Mouse (Mus musculus): ENCODE data around the gene Emc8. TPM values are rescaled to one million over a fixed set of nuclear protein-coding genes. Genes with fewer than 3 reads are reported as not detected.
"Not testable (repeated sequence)": the region's sequence is repeated elsewhere in the genome, so short reads cannot be mapped to it uniquely, and the experiment has no call there.

Emc8 gene
- total RNA-seq, 2 experiments from 2014 or later, result 45.6 to 46.9 TPM

- peak; percentile 53 for DNase-seq (ENCODE audit: low spot score)
- intact Hi-C loops (cut with DNase I), result no loop called here
Measured at GRCm38 (mm10) chr8:120686051-120686450, 17.7 kb upstream of the Emc8 start.

DNA sequence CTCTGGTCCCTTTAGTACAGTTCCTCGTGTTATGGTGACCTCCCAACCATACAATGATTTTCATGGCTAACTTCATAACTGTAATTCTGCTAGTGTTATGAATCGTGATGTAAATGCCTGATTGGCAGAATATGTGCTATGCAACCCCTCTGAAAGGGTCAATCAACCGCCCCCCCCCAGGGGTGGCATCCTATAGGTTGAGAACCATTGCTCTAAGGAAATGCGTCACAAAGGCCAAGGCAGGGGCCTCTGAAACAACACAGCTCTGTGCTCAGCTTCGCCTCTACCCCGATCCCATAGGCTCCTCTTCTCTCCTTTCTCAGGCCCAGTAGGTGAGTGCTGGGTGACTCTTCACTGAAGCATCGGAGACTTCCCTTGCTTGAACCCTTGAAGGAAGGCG is 17.2 kb upstream of the Emc8 start:
- intact Hi-C loops (cut with DNase I), result no loop called here
- DNase-seq (ENCODE audit: low spot score), result no peak

DNA sequence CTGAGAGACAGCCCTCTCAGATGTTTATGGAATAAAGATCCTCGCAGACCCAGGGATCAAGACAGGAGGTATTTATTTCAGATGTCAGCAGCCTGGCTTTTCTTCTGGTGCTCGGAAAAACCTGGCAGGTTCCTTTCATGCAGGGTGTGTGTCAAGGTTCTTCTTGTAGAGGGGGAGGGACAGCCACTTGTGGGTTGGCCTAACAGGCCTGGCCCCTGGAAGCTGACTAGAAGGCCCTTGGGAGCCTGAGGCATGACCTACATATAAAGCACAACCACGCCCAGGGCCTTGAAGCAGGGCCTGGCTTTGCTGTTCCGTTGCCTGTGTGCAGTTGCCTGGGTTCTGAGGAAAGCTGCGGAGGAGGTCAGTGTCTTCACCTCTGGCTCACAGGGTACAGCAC is 16.7 kb upstream of the Emc8 start:
- intact Hi-C loops (cut with DNase I), result no loop called here

DNA sequence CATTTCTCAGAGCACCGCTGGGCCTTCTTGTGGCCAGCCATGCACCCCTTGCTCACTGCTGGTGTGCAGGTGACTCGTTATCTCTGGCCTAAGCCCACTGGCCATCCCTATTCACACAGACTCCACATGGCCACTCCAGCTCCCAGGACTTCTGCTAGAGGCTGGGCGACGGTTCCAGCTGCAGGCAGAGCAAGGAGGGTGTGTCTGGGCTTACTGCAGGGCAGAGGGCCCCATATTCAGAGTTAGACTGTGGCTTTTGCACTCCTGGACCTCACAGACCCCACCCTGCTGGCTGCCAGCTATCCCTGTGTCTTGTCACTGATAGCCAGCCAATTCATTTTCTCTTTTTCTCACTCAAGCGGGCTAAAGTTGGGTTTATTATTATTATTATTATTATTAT is 15.7 kb upstream of the Emc8 start:
- intact Hi-C loops (cut with DNase I), result loop anchor here (5.0 kb wide), 1 partner anchor 408 kb away; no protein-coding TSS in a partner anchor

More for the DNA sequence above, 16.7 kb upstream of the Emc8 start:
- peak; percentile 40 for DNase-seq (ENCODE audit: low spot score)

GRCm38 (mm10) chr8:120683602-120684001 is 15.2 kb upstream of the Emc8 start:
- DNase-seq (ENCODE audit: low spot score), result peak; percentile 41
- intact Hi-C loops (cut with DNase I), result loop anchor here (5.0 kb wide), 1 partner anchor 409 kb away; no protein-coding TSS in a partner anchor

More for the DNA sequence above, 15.7 kb upstream of the Emc8 start:
- DNase-seq (ENCODE audit: low spot score), result no peak

DNA sequence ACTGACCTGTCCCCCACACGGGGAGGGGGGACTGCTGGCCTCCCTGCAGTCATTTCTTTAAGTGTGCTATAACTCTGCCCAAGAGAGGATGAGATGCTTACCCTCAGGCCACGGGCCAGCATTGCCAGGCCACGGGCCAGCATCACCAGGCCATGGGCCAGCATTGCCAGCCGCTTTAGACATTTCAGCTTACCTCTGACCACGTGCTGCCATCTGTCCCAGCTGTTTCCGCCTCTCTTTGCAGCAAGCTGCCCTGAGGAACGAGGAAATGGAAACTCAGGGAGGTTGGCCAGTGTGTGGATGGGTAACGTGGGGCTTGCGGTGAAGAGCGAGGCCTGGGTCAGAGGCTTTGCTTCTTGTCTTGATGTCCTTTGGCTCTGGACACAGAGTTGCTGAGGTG is 12.7 kb upstream of the Emc8 start:
- no peak for DNase-seq (ENCODE audit: low spot score)
- intact Hi-C loops (cut with DNase I), result loop anchor here (2.0 to 5.0 kb wide), 2 partner anchors 56 to 411 kb away; partner anchors contain the start of gene Irf8

DNA sequence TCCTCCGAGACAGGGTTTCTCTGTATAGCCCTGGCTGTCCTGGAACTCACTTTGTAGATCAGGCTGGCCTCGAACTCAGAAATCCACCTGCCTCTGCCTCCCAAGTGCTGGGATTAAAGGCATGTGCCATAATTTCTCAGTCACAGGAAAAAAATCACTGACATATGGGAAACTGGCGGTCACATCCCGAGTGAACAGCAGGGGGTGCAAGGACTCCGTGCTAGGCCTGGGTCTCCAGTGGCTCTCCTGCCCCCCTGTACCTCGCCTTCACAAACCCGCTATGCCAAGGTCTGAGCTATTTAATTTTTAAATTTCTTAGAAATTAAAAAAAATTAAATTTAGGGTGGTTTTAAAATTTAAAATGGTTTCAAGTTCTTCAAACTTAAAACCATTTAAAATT is 12.0 kb upstream of the Emc8 start:
- not testable (repeated sequence) for DNase-seq (ENCODE audit: low spot score)
- intact Hi-C loops (cut with DNase I), result loop anchor here (1.0 to 5.0 kb wide), 3 partner anchors 56 to 412 kb away; partner anchors contain the start of gene Irf8

- intact Hi-C loops (cut with DNase I), result loop anchor here (1.0 to 5.0 kb wide), 3 partner anchors 57 to 412 kb away; partner anchors contain the start of gene Irf8
- DNase-seq (ENCODE audit: low spot score), result no peak
Measured at GRCm38 (mm10) chr8:120679629-120680387, 11.4 kb upstream of the Emc8 start.

- peak; percentile 68 for DNase-seq (ENCODE audit: low spot score)
- intact Hi-C loops (cut with DNase I), result no loop called here
Measured at GRCm38 (mm10) chr8:120678447-120678846, 10.1 kb upstream of the Emc8 start.

- intact Hi-C loops (cut with DNase I), result no loop called here
- no peak for DNase-seq (ENCODE audit: low spot score)
Measured at GRCm38 (mm10) chr8:120675718-120676117, 7.3 kb upstream of the Emc8 start.

DNA sequence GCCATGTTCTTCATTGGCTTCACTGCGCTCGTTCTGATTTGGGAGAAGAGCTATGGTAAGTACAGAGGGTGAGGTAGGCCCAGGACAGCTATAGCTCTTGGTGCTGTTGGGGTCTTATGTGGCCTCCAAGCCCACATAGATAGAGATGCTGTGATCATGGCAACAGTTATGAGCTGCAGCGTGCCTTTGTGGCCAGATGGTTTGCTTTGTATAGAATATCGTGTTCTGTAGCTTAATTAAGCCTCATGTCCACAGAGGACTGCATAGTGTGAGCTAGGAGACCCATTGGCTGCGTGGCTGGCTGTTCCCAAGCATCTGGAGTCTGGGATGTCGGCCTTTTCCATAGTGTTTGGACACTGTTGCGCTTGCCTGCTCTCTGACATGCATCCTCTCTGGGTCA is 4.9 kb upstream of the Emc8 start:
- intact Hi-C loops (cut with DNase I), result no loop called here

DNA sequence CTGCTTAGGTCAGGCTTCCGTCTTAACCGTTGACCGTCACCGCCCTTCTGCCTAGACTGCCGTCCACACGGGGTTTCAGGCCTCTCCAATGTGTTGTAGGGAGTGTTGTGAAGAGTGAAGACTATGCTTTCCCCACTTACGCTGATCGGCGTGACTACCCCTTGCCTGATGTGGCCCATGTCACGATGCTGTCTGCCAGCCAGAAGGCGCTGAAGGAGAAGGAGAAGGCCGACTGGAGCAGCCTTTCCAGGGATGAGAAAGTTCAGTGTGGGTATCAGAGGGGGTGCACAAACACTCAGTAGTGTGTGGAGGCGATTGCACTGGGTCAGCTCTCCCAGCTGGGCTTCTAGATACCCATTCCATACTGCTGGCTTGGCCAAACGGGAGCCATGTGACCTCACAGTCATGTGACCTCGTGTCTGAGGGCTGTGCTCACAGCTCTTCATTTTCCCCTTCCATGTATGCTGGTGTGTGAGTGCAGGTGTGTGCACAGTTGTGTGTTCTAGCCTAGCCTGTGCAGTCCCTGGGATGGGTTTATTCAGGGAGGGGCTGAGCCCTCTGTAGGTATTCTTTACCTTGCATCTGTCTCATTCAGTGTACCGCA is 4.4 kb upstream of the Emc8 start:
- intact Hi-C loops (cut with DNase I), result no loop called here
- DNase-seq (ENCODE audit: low spot score), result no peak

More for the DNA sequence above, 4.9 kb upstream of the Emc8 start:
- DNase-seq (ENCODE audit: low spot score), result no peak

DNA sequence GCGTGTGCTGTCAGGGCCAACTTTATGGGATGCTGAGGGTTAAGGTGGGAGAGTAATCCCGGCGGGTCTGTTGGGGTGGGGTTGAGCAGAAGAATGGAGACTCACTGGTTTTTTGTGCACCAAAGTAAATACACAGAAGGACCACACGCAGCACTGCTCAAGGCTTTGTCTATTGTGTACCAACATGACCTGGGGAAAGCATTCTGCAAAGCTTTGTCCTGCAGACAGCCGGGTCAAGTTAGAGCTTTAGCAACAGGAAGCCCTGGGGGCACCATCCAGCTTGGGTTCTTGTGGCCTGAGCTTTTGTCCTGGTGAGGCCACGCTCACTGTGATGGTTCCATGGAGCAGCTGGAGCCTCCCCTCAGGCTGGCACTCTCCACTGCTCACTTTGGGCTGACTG is 3.4 kb upstream of the Emc8 start:
- intact Hi-C loops (cut with DNase I), result no loop called here
- DNase-seq (ENCODE audit: low spot score), result no peak

DNA sequence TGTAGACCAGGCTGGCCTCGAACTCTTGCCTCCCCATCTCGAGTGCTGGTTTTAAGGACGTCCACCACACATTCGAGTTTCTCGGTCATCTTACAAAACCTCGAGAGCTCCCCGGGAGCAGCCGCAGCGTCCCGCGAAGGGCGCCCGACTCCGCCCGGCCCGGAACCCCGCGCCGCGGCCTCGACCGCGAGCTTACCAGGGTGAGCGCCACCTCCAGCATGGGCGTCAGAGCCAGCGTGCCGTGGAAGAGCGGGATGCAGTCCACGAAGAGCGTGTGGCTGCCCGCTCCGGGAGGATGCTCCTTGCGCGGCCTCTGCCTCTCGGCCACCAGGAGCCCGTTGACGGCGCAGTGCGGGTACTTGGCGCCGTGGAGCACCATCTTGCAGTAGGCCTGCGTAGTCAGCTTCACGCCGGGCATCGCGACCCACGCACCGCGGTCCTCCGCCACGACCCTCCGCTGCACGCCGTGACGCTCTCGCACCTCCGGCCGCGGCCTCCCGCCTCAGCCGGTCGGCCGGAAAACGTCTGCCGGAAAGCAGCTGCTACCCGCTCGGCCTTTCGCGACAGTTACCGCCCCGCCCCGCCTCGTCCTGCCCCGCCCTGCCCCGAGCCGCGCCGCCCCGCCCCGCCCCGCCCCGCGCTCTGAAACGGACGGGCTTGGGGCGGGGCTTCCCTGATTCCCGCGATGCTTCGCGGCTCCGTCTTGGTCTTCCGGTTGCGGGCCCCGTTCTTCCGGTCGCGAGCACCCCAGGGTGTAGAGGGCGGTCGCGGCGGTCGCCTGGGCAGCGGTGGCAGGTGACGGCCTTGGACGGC is 606 bp downstream of the Emc8 start, which contains the start of the genes Gm27021 and Cox4i1:
TSS of gene Gm27021 (minus strand) at position 519 of the 813 bp plus-strand sequence.
TSS of gene Cox4i1 (plus strand) at position 662 of the 813 bp plus-strand sequence.
- peak; percentile 80 for DNase-seq (ENCODE audit: low spot score)
- intact Hi-C loops (cut with DNase I), result no loop called here

- intact Hi-C loops (cut with DNase I), result no loop called here
- DNase-seq (ENCODE audit: low spot score), result no peak
Measured at GRCm38 (mm10) chr8:120666807-120667470, 1.4 kb downstream of the Emc8 start.

- intact Hi-C loops (cut with DNase I), result no loop called here
- DNase-seq (ENCODE audit: low spot score), result no peak
Measured at GRCm38 (mm10) chr8:120665726-120666455, 2.5 kb downstream of the Emc8 start.

- no peak for DNase-seq (ENCODE audit: low spot score)
- intact Hi-C loops (cut with DNase I), result no loop called here
Measured at GRCm38 (mm10) chr8:120664566-120664965, 3.8 kb downstream of the Emc8 start.

DNA sequence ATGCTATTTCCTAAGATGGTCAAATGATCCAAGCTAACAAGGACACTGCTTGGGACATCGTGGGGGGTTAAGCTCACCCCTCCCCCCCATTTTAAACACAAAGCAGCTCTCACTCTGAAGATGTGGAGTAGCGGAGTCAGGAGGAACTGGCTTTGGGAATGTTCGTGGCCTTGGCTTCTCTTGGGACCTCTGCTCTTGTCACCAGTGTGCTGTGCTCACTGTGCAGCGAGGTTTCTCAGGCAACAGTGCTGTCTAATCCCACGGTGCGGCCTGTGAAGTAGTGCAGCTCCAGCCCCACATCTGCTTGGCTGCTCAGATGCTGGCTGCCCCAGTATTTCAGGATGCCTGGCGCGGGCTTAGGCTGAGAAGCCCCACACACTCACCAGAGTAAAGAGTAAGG is 11.0 kb downstream of the Emc8 start:
- intact Hi-C loops (cut with DNase I), result no loop called here
- no peak for DNase-seq (ENCODE audit: low spot score)

Measured in heart, postnatal 25 days (tissue).